Mouse (Mus musculus) brain, embryonic 14.5 days (tissue): ENCODE data around the gene Cacnb3.

Source experiments
- CTCF ChIP-seq: fragments of 200-500 bp; IDR thresholded peaks from 2 replicates; pipeline ENCODE4 v1.5.1; 2012; ENCODE audit warnings: inconsistent platforms, mild to moderate bottlenecking, moderate library complexity, borderline replicate concordance; ENCODE audit not compliant: insufficient read depth, insufficient read length; ENCODE audit errors: extremely low read depth
- POLR2A ChIP-seq: fragments of 200-500 bp; IDR thresholded peaks from 2 replicates; pipeline ENCODE4 v1.6.1; 2012; ENCODE audit warnings: mild to moderate bottlenecking, inconsistent platforms, borderline replicate concordance; ENCODE audit not compliant: poor library complexity, insufficient read depth, insufficient read length, severe bottlenecking; ENCODE audit errors: extremely low read depth

GRCm38 (mm10) chr15:98628589-98629254, 1.9 kb upstream of the Cacnb3 start:
- TF ChIP-seq CTCF (no peak), POLR2A (no peak)
